Mouse (Mus musculus): ENCODE results near the gene G6pc2.

G6pc2 gene

DNA sequence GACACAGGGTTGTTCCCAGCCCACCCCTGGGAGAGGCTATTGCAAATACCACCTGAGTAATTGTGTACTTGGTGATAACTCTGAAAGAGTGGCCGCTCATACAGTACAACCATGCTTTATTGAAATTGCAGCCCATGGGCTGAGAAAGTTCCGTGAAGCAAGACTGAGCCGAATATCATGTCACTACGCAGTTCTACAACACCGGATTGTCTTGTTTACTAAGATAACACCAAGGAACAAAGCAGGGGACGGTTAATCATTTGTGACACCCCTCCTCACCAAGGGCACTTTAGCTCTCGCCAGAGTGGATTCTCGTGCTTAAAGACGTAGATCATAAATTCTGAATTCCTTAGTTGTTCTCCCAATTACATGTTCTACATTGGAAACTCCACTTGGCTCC is 28.4 kb downstream of the G6pc2 start:
- DNase-seq (ENCODE audit: low read depth, low spot score) = no peak

DNA sequence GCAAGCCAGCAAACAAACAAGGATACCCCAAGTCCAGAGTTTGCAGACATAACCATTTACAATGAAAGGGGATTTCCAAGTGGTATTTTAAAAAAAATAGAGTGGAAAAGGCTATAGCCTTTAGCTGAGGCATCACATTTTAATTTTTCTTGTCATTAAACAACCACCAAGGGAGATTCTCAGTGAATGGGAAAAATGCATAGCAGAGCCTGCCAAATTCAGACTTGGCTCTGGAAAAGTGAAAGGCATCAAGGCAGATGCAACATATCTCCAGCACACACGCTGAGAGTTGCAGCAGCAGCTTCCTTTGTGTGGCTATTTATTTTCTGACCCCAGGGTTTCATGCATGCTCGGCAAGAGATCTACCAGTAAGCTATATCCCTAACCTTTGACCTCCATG is 34.1 kb downstream of the G6pc2 start:
- DNase-seq (ENCODE audit: low read depth, low spot score) = no peak

DNA sequence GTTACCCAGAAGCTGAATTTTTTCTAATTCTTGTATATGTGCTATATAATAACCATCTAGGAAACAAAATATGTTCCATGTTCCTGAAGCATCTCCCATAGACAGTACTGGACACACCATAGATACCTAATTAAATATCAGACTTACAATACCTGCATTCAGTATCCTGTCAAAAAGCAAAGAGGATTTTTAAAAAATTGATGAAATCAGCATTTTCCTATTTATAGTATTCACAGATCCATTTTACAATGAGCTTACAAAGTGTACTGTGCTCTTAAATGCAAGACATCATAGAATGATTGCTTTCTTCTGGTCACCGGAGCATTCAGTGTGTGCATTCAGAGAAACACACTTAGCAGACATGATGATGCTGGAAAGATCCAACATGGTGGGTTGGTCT is 36.2 kb downstream of the G6pc2 start:
- no peak for DNase-seq (ENCODE audit: low read depth, low spot score)

DNA sequence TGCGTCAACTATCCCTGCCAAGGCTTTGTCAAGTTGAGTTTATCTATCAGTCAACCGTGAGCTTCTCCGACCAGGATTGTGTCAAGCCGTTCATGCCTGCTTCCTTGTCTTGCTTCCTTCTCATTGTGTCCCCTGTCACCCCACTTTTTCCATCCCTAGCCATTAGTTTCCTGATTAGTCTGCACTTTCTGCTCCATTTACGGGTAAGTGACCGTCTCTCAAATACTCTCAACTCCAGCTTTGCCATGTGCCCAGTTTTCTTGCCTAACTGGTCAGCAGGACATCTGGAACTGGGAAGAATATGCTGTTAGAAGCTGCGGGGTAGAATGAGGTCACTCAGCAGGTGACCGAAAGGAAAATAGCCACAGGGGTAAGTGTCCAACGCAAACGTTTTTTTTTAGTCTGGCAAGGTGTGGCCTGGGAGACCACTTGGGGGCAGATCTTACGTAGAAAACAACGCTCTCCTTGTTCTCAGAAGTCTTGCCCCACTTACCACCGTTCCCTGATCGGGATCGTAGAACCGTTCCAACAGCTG is 37.4 kb downstream of the G6pc2 start:
- DNase-seq (ENCODE audit: low read depth, low spot score) = no peak

DNA sequence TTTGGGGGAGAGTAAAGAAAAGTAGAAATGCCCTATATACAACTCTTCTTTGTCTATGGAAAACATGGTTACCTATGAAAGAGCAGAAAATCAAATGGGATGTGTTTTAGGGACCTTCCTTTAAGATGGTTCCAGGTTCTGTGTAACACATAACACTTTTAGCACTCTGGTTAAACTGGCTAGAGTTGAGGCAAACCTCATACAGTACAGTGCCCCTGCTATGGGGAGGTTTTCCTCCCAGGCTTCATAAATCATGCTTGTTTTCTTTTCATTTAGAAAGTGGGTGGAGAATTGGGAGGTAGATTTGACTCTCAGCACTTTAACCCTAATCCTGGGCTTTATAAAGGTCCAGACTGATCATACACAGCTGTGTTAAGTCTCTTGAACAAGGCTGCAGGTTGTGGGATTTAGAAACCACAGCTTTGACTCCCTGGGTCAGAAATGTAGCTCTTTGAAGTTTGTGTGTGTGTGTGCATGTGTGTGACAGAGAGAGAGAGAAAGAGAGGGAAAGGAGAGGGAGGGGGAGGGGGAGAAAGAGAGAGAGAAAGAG is 53.3 kb downstream of the G6pc2 start:
- no peak for DNase-seq (ENCODE audit: low read depth, low spot score)

DNA sequence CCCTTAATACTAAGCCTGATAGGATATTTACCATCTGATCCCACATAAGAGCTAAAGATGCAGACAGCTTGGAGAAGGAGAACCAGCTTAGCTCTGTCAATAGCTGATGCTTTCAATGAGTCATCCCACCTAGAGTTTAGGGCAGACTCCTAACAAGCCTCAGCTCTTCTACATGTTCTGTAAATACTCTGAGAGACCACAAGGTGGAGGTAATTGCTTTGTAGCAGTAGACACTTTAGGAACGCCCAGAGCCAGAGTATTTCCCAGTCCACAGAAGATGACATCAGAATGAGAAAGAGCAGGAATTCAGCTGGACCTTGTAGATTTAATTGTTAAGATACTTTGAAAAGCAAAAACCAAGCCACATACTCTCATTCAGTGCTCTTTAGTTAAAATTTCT is 65.0 kb downstream of the G6pc2 start:
- DNase-seq (ENCODE audit: low read depth, low spot score) = peak; percentile 4

All from A20 (cell line).